Mouse (Mus musculus) thymus, postnatal 10 days (tissue): ENCODE measurements around the gene Gfod1.
A peak's percentile ranks its signal among the peaks of the same experiment; 100 is the strongest.

Experiments used
- DNase-seq, 2 experiments: peaks; one replicate each; pipeline ENCODE4 v3.0.0; 2021; ENCODE audit warnings: low spot score in 2 of 2

The Gfod1 gene

DNA sequence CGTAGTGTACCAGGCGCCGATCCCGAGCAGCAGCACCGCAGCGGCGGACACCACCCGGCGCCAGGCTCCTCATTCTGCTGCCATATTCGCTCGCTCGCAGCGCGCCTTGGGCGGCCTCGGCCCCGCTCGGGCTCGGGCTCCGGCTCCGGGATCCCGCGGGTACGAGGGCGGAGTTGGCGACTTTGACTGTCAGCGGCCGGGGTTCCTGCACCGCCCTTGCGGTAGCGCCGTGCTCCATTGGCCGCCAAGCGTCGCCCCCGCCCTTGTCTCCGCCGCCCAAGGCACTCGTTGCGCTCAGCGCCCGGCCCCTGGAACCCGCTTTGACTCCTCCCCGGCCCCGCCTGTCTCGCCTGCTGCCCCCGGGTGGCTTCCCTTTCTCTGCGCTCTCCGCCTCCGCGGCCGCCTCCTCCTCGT lies at the start of gene Gfod1:
TSS of gene Gfod1 (minus strand) at position 155 of the 414 bp plus-strand sequence.
- DNase-seq: peak; percentile 95

DNA sequence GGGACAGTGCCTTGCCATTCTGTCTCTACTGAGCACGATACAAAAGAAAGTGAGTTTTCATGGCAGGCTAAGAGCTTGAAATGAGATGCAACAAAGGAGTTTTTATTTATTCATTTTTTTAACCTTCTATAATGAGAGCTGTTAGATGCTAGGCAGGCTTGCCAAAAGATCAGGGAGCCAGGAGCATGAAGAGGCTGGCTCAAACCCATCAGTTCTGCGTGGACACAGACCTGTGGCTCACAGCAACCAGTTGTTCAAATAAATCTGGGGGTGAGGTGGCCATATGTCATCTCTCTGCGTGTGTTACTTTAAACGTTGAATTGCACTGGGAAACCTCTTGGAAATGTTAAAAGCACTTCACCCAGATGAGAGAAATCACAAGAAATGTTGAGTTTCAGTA lies 49.4 kb upstream of the Gfod1 start:
- no peak for DNase-seq

DNA sequence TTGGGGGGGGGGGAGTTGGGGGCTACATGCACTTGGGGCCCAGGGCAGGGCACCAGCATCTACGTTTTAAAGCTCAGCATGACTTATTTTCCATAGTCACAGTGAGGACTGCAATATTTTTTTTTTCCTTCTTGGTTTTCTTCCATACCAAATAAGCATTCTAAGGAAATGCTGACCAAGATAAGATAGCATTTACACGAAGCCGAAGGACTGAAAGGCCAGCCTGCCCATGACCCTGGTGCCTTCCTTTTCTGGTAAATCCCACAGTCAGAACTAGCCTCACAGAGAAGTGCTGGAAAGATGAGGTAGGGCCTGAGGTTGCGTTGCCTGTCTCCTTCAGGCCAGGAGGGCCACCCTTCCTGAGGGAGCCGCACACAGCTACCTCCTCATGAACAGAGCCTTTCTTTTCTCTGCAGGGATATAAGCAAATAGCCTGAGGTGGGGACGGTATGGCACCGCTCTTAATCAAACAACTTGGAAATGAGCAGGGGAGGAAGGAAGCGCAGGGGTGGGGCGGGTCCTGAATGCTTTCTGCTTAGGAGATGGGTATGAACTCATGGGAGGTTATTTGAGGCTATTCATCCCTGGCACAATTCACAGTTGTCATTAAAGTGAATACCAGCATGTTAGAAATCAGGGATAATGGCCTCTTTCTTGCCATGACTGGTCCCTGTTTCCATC lies 46.7 kb upstream of the Gfod1 start:
- no peak for DNase-seq

DNA sequence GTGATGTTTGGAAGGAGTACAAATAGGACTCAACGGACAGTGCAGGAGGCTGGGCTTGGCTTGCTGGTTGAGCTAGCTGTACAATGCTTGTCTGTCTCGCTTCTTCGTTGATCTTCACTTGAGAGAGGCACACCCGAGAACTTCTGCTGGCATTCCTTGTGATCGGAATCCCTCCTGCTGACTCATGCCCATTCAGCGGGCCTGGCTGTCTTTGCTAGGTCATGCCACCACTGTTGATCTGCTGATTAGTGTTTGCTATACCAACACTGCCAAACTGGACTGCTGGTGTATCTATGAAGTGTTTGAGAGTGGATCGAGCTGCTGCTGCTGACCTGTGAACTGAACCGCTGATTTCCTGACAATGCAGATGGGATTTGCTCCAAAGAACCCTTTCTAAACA lies 45.4 kb upstream of the Gfod1 start:
- no peak for DNase-seq

DNA sequence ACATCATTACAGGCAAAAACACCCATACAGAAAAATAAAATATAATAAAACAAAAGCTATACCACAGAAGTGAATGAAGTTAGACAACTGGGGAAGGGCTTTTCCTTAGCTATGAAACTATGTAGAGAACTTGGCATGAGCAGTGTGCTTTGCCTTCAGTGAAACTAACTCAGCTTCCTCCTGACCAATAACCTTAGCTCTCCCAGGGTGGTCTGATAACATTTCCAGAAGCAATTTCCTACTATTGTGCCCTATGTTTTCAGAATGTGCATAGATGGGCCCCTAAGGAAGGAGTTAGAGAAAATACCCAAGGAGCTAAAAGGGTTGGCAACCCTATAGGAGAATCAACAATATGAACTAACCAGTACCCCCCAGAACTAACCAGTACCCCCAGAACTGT lies 42.9 kb upstream of the Gfod1 start:
- DNase-seq: no peak

DNA sequence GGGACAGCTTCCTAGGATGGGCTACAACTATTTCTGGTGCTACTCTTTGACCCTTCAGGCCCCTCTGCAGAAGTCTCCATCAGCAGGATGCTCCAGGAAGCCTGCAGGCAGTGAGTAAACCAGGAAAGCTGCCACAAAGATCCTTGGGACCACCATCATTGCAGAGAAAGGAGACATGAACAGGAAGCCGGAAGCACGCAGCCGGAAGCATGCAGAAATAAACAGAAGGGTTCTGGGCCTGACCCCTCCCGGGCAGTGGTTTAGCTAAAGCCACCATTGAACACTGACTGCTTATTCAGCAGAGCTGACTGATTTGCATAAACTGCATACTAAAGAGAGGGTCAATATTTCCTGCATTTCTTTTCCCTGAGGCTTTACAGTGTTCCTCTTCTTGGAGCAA lies 34.7 kb upstream of the Gfod1 start:
- no peak for DNase-seq

DNA sequence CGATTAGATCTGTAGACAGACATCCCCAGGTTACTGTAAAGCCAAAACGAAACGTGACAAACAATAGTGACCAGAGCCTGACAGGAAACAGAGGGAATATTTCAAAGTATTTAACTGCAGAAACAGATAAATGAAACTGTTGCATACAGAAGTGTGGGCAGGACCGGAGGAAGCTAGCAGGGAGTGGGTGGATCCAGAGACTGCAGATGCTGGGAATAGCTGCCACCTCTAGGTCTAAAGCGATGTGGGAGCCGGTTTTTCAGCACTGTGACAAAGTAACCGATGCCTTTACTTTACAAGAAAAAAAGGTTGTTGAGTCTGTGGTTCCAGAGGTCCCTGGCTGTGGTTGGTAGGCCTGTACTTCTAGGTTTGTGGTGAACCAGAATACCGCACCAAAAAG lies 34.0 kb upstream of the Gfod1 start:
- no peak for DNase-seq

DNA sequence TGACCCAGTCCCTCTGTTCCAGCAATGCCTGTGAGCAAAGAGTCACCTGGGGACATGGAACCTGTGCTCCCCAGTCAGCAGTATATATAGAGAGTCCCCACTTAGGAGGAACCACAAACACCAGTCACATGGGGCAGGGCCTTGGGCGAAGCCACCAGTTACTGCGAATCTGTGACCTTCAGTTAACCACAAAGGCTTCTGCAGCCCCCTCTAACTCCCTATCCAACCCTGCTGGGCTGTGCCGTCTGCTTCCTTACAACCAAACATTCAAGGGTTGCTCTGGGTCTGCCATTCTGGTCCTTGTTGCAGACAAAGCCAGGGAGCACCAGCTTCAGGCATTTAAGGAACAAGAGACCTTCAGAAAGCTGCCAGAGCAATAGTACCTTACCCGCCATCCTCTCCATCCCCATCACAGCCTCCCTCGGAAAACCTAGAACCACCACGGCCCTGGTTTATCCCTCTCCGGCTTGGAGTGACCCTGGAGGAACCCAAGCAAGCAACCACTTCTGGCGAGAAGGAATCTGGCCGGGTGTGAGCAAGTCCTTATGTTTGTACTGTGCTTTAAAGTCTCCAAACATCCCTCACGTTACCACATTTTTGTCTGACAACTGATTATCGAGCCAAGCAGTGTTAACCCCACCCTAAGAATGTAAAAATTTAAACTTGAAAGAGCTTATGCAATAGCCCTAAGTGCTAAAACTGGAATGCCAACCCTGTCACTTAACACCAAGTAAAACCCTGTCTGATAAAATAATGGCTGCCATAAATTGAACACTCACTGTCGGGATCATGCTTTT lies 32.7 kb upstream of the Gfod1 start:
- DNase-seq: no peak

DNA sequence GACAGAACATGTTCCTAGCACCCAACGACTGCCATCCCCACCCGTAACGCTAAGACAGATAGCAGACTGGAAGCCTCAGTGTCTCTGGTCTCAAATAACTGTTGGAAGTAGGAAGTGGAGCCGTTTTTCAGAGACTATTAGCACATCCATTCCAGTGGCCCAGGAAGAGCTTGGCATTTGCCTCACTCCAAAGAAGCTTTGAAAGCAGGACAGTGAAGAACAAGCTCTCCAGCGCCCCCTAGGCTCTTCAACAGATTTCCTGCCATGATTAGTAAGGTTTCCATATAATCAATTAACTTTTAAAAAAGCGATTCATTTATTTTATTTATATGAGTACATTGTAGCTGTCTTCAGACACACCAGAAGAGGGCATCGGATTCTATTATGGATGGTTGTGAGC lies 28.6 kb upstream of the Gfod1 start:
- DNase-seq: peak in 1 of 2 experiments; percentile 34

DNA sequence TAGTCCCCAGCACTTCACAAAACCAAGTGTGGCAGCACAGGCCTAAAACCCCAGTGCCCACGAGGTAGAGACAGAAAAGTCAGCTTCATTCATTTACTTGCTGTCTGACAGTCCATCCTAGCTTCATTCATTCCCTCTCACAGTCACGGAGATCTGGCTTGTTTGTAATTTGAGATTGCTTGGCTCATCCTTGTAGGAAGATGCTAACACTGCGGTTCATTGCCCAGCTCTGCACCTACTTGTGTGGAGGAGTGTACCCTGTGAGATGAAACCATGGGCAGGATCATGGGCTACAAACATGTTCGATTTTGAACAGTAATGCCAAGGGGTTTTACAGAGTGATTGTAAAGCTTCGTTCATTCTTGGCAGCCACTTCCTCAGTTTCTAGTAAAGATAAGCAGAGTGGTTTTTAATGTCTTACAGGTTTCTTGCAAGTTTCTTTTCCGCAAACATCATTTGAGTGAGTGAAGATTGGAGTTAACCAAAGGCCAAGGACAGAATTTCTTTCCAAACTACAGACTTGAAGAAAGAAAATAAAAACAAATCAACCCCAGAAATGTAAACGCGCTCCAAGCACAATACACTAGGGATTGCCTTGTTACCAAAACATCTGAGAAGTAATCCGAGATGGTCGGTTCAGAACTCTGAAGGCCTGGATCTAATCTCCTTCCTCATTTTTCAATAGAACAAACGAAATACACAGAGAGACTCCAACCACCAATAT lies 27.9 kb upstream of the Gfod1 start:
- no peak for DNase-seq

DNA sequence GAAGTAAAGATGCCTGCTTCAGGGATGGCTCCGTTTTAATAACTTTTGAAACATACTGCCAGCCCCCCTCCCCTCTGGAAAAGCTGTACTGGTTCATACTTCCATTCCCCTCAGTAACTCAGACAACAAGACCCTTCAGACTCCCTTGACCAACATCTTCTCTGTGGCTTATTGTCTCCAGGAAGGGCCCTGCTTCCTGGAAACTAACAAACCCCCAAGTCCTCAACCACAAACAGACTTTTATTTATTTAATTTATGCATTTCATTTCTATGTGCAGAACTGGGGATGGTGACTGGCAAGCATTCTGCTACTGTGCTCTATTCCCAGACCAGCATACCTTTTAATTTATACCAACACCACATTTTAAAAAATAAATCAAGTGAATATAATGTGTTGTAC lies 21.5 kb upstream of the Gfod1 start:
- DNase-seq: no peak

DNA sequence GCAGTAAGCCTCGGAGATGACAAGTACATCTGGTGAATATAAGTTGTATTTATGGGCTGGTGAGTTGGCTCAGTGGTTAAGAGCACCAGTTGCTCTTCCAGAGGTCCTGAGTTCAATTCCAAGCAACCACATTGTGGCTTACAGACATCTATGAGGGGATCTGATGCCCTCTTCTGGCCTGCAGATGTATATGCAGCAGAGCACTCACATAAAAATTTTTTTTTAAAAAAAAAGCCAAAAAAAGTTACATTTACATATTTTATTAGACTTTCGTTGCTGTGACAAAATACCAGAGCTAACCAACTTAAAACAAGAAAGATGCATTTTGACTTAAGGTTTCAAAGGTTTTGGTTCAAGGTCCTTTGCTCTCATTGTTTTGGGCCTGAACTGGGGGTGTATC lies 17.5 kb upstream of the Gfod1 start:
- DNase-seq: no peak

DNA sequence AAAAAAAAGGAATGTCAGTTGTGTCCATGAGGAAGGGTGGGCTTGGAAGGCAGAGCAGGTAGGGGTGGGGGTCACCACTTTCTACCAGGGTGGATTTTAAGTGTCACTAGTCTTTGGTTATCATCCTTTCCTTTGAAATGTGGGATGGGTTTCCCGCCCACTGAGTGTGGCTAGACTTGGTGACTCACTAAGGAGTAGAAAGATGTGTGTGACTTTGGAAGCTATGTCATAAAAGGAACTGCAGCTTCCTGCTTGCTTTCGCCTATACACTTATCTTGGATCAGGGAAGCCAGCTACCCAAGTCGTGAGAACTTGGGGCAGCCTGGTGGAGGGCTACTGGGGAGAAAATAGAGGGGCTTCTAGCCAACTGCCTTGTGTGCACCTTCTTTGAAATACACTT lies 15.4 kb upstream of the Gfod1 start:
- DNase-seq: no peak

DNA sequence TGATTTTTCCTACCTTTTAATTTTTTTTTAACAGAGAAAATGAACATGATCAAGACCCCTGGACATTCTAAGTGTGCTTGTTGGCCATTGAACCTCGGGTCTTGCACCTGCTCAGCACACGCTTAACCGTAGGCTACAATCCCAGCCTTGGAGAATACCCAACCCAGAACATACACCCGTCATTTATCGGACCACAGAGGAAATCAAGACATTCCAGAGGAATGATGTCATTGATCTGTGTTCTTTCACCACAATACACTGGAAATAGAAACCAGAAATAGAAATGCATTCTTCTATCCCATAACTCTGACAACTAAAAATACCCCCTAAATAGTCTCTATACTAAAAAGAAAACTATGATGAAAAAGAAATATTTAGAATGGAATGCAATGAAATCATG lies 13.4 kb upstream of the Gfod1 start:
- no peak for DNase-seq

DNA sequence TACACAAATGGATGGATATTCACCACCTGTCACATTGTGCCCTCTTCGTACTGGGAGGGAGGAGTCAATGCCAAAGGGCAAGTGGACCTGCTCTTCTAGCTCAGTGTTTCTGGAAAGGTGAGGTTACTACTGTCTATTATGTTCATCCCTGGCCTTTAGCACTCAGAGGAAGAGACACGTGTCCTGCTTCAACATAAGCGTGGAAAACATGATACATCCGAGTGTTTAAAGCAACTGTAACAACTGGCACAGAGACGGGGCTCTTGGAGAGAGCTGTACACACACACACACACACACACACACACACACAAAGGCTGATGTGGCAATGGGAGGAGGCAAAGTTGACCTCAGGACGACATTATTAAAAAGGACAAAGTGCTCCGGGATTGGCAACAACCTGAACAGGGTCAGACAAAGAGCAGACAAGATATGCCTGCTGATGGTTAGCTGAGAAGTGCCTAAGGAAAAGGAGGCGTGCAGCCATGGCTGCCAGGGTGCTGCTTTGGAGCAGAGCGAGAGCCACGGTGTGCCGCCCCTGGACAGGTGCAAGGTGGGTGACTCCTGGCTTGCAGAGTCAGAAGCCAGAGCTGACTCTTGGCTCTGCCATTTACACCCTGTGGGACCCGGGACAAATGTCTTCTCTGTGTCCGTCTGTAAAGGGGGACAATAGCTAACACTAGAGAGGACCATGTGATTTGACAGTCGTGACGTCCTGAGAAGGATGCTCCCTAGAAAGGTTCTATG lies 1.4 kb upstream of the Gfod1 start:
- no peak for DNase-seq

DNA sequence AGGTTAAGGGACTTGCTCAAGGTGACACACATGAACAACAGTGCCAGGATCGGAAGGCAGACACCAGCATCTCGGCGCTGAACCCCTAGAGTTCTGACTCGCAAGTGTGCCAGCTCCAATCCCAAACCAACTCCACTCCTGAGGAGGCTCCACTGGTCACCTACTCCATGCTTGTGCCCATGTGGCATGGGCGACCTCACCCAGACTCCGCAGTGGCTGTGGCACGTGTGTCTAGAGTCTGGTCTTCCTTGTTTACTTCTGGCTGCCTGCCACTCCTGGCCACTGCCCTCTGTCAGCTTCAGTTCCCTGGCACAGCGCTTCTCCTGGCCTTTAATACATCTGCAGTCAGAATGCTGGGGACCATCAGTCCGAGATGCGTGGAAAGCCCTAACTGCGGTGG lies 728 bp upstream of the Gfod1 start:
- DNase-seq: peak; percentile 8 to 12

DNA sequence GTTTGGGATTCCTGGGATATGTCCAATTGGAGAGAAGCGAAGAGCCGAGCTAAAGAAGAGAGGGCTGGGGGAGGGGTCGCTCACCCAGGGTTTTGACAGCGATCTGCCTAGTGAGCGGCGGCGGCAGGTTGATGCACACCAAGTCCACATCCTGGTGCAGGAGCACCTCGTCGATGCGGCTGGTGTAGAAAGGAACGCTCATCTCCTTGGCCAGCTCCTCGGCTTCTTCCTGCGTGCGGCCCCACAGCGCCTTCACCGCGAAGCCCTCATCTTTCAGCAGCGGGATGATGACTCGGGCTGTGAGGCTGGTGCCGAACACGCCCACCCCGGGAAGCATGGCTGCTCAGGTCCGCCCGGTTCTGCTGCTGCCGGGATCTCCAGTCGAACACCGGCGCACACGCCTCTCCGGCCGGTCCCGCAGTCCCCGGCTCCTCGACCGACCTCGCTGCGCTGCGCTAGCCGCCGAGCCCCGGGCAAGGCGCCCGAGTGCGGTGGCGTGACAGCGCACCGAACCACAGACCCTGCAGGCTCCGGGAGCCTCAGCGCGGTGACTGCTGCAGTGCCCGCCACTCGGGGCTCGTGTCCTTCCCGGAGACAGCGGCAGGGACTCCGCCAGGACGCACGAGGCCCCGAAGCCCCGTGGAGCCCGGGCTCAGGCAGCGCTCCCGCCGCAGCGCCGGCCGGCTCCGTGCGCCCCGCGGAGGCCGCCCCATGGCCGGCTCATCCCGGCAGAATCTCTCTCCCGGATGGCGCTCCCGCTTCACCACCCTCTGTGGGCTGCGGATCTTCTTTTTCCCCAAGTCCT lies 609 bp downstream of the Gfod1 start:
- DNase-seq: peak; percentile 36 to 46

DNA sequence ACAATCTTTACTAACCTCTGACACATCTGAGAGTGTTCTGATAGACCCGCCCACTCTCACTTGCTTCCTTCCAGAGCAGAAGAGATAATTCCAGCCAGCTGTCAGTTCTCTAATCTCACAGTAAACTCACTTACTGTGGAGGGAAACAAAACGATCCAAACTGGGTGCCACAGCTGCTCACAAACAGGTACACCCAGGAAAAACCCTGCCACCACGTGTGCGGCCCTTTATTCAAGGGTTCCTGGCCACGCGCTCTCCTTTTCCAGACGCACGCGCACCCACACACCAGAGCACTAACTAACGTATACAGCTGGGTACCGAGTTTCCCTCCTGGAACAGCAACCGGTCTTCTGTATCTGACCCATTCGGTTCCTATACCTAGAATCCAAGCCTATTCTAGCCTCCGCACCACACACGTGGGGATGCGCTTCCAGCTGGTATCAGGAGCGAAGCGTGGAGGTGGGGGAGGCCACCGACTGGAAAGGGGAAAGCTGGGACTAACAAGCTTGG lies 1.3 kb downstream of the Gfod1 start:
- DNase-seq: peak; percentile 7 to 11

DNA sequence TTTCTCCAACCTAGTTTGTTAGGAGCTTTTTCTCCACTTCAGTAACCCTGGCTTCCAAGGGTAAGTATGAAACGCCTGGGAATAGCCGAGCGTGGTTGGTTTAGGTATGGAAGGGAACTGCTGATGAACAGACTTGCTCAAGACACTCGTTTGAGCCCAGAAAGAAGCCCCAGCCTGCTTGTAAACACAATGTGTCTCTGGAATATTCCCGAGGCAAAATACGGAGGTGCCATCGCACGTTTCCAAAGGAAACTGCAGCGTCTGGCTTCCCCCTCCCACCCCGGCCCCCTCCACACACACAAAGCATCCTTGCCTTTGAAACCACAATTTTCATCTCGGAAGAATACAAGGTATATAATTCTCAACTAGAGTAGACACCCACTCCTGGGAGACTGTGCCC lies 1.7 kb downstream of the Gfod1 start:
- DNase-seq: no peak

DNA sequence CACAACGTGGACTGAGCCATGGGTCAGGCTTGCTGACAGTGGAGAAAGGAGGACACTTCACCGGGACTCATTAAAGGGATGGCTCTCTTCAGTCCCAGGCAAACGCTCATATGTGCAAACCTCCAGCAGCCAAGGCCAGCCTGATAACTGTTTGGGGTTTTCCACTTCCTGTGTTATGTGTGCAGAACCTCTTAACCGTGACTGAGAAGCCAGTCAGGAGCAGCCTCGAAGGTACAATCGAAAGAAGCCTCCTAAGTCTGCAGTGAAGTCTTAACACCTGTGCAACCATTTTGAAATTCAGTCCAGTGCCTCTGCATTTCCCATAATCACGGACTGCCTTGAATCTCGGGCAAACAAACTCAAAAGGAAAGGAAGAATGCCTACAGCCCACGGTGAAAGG lies 3.1 kb downstream of the Gfod1 start:
- peak; percentile 9 to 41 for DNase-seq

DNA sequence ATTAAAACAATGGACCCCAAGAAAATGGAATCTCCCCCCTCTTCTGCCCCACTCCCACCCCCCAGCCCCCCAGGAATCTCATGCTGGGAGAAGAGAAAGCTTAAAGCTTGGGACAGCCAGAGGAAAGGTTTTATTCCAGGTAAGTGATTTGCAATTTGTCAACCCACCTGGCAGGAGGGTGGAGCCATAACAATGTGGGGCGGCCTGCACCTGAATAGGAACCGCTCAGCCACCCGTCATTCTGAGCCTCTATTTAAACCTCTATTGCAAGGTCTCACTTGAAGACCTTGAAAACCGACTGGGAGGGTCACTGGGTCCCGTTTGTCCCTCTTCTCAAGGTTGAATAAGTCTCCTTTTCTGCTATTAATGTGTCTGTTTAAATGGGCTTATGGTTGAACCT lies 3.6 kb downstream of the Gfod1 start:
- no peak for DNase-seq
